Mouse (Mus musculus): ENCODE data around the gene Iqcf4. TPM values are rescaled to one million over a fixed set of nuclear protein-coding genes. Genes with fewer than 3 reads are reported as not detected.

Iqcf4 gene
- total and polyA plus RNA-seq, 3 experiments: not detected

DNA sequence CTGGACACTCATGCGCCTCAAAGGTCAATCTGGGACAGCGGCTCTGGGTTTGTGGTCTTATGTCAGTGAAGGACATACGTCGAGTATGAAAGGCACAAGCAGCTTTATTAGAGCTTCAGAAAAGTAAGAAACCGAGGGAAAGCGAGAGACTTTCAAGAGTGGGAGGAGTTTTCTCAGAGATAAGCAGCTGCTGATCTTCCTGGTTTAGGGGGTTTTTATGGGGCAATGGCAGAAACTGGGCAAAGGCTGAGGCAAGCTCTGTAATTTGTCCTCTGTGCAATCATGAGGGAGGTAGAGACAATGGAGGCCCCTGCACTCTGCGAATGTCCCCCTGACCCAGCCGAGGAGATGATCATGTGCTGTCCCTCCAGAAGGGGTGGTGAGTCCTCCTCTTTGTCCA lies 50.9 kb downstream of the Iqcf4 start:
- no peaks in the 10 kb centered on the region for H3K27me3 ChIP-seq (replicated peaks)
- in situ Hi-C loops (cut with MboI; ENCODE audit: low pct_ligation_motif_present, low pct_unique_long_range_greater_than_20kb, low sequenced_read_pairs): no loop called here
- peaks cover 0 to 3% of the 10 kb centered on the region in 2 experiments; a peak in 2 of 4 replicates for H3K4me1 ChIP-seq (ENCODE audit: control insufficient read depth in 1 of 2, insufficient read depth in 2 of 2)
- H3K4me3 ChIP-seq (replicated peaks in 1 of 3; ENCODE audit: low read depth in 2 of 3, low read length in 2 of 3, poor library complexity in 1 of 3): no peak overlapping the region
- no peaks in the 10 kb centered on the region for H3K36me3 ChIP-seq (replicated peaks in 1 of 2; ENCODE audit: control insufficient read depth in 1 of 2, insufficient read depth in 1 of 2, low read length in 1 of 2)
- DNase-seq (ENCODE audit: extremely low read depth): no peak
- H3K79me2 ChIP-seq (replicated peaks; ENCODE audit: control insufficient read depth, extremely low read depth, insufficient read depth, poor library complexity, severe bottlenecking): no peaks in the 10 kb centered on the region
- H3K9ac ChIP-seq (ENCODE audit: insufficient read depth, low read depth): no peak overlapping the region
- no peak overlapping the region for H3K4me2 ChIP-seq (ENCODE audit: insufficient read depth, low read depth, poor library complexity, severe bottlenecking)
- H3K27ac ChIP-seq (ENCODE audit: insufficient read depth, low read depth): no peak overlapping the region
- TF ChIP-seq HCFC1 (IDR thresholded peaks at IDR 0.05; ENCODE audit: low read depth, low read length): no peak
- no peak for TF ChIP-seq CHD1 (IDR thresholded peaks at IDR 0.05; ENCODE audit: low read depth, low read length)
- no peak for TF ChIP-seq ZMIZ1 (IDR thresholded peaks at IDR 0.05; ENCODE audit: low read depth, low read length)
- no peak for TF ChIP-seq CTCF (conservative IDR thresholded peaks at IDR 0.05 in 1 of 2, IDR thresholded peaks at IDR 0.05 in 1 of 2; ENCODE audit: low read depth in 2 of 2, low read length in 2 of 2)
- TF ChIP-seq ELF1 (IDR thresholded peaks at IDR 0.05; ENCODE audit: low read depth, low read length): no peak
- no peak for TF ChIP-seq MAFK (IDR thresholded peaks at IDR 0.05; ENCODE audit: insufficient replicate concordance, low read length)
- TF ChIP-seq JUND (conservative IDR thresholded peaks at IDR 0.05; ENCODE audit: low read depth, low read length): no peak
- no peak for TF ChIP-seq SIN3A (IDR thresholded peaks at IDR 0.05; ENCODE audit: low read length)
- no peak for TF ChIP-seq POLR2AphosphoS2 (IDR thresholded peaks at IDR 0.05; ENCODE audit: low read depth, low read length)
- TF ChIP-seq MYC (IDR thresholded peaks at IDR 0.05; ENCODE audit: low read depth, low read length): no peak
- TF ChIP-seq UBTF (IDR thresholded peaks at IDR 0.05; ENCODE audit: low read depth, low read length): no peak
- TF ChIP-seq MAX (IDR thresholded peaks at IDR 0.05; ENCODE audit: low read length): no peak
- TF ChIP-seq TBP (conservative IDR thresholded peaks at IDR 0.05; ENCODE audit: low read depth, low read length): no peak
- no peak for TF ChIP-seq SMC3 (IDR thresholded peaks at IDR 0.05; ENCODE audit: low read depth, low read length)
- dilution Hi-C loops (cut with MboI; ENCODE audit: extremely low pct_ligation_motif_present, extremely low pct_unique_long_range_greater_than_20kb, low sequenced_read_pairs): no loop called here
- no peaks in the 10 kb centered on the region for H3K9me3 ChIP-seq (replicated peaks; ENCODE audit: low read length)

DNA sequence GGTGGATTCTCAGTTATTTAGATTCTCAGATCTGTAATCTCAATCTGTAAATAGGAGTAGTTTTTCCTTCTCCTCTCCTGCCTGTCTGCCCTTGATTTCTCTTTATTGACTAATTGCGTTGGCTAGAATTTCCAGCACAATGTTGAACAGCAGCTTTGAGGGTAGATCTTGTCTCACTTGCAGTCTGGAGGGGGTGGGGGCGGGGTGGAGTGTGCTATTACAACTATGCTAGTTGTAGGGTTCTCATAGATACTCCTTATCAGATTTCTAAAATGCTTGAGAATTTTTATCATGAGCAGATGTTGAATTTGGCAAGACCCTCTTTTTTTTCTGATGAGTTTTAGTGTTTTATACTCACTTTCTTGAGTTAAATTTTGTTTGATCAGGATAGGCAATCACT lies 51.4 kb downstream of the Iqcf4 start:
- no peak for TF ChIP-seq CTCF (conservative IDR thresholded peaks at IDR 0.05 in 1 of 2, IDR thresholded peaks at IDR 0.05 in 1 of 2; ENCODE audit: low read depth in 2 of 2, low read length in 2 of 2)
- no peak for TF ChIP-seq MAX (IDR thresholded peaks at IDR 0.05; ENCODE audit: low read length)
- TF ChIP-seq EP300 (IDR thresholded peaks at IDR 0.05; ENCODE audit: low read length): no peak
- TF ChIP-seq ZC3H11A (IDR thresholded peaks at IDR 0.05; ENCODE audit: low read depth, low read length): no peak
- no peak for TF ChIP-seq UBTF (IDR thresholded peaks at IDR 0.05; ENCODE audit: low read depth, low read length)
- TF ChIP-seq TBP (conservative IDR thresholded peaks at IDR 0.05; ENCODE audit: low read depth, low read length): no peak
- no peak for TF ChIP-seq MYC (IDR thresholded peaks at IDR 0.05; ENCODE audit: low read depth, low read length)
- no peak for TF ChIP-seq ETS1 (conservative IDR thresholded peaks at IDR 0.05; ENCODE audit: low read depth, low read length)
- no peak for DNase-seq (ENCODE audit: extremely low read depth)
- Histone ChIP-seq H3K9ac (ENCODE audit: insufficient read depth, low read depth) (no peak overlapping the region), H3K4me2 (ENCODE audit: insufficient read depth, low read depth, poor library complexity, severe bottlenecking) (no peak overlapping the region), H3K36me3 (replicated peaks in 1 of 2; ENCODE audit: control insufficient read depth in 1 of 2, insufficient read depth in 1 of 2, low read length in 1 of 2) (no peaks in the 10 kb centered on the region), H3K27ac (ENCODE audit: insufficient read depth, low read depth) (no peak overlapping the region), H3K27me3 (replicated peaks) (no peaks in the 10 kb centered on the region), H3K79me2 (replicated peaks; ENCODE audit: control insufficient read depth, extremely low read depth, insufficient read depth, poor library complexity, severe bottlenecking) (no peaks in the 10 kb centered on the region), H3K4me1 (ENCODE audit: control insufficient read depth in 1 of 2, insufficient read depth in 2 of 2) (peaks cover 0 to 3% of the 10 kb centered on the region in 2 experiments; a peak in 2 of 4 replicates), H3K9me3 (replicated peaks; ENCODE audit: low read length) (no peaks in the 10 kb centered on the region), H3K4me3 (replicated peaks in 1 of 3; ENCODE audit: low read depth in 2 of 3, low read length in 2 of 3, poor library complexity in 1 of 3) (no peak overlapping the region)
- in situ Hi-C loops (cut with MboI; ENCODE audit: low pct_ligation_motif_present, low pct_unique_long_range_greater_than_20kb, low sequenced_read_pairs) (no loop called here), dilution Hi-C loops (cut with MboI; ENCODE audit: extremely low pct_ligation_motif_present, extremely low pct_unique_long_range_greater_than_20kb, low sequenced_read_pairs) (no loop called here)

Other genes with a start within 250 kb of the Iqcf4 start
- gene Dusp7, start 202.4 kb downstream of the Iqcf4 start, total RNA-seq (2012; rRNA removed): 8.0 and 10.0 TPM in 2 replicates
- 4.9 and 6.2 TPM in 2 replicates for gene Dusp7, start 202.4 kb downstream of the Iqcf4 start, total RNA-seq (2014; rRNA removed)
- 8.2 and 11.4 TPM in 2 replicates for gene Dusp7, start 202.4 kb downstream of the Iqcf4 start, polyA plus RNA-seq (2012; ENCODE audit: insufficient read length, low read depth)
- 1,844 and 1,867 TPM in 2 replicates for gene Rpl29, start 141.5 kb downstream of the Iqcf4 start, total RNA-seq (2012; rRNA removed)
- gene Rpl29, start 141.5 kb downstream of the Iqcf4 start, total RNA-seq (2014; rRNA removed): 1,058 and 1,082 TPM in 2 replicates
- gene Rpl29, start 141.5 kb downstream of the Iqcf4 start, polyA plus RNA-seq (2012; ENCODE audit: insufficient read length, low read depth): 1,042 and 1,257 TPM in 2 replicates
- gene Acy1, start 132.7 kb downstream of the Iqcf4 start, total RNA-seq (2012; rRNA removed): 76.9 and 77.6 TPM in 2 replicates
- 51.9 and 55.6 TPM in 2 replicates for gene Acy1, start 132.7 kb downstream of the Iqcf4 start, total RNA-seq (2014; rRNA removed)
- 103 and 106 TPM in 2 replicates for gene Acy1, start 132.7 kb downstream of the Iqcf4 start, polyA plus RNA-seq (2012; ENCODE audit: insufficient read length, low read depth)
- 3.9 and 5.3 TPM in 2 replicates for gene Abhd14b, start 123.5 kb downstream of the Iqcf4 start, total RNA-seq (2012; rRNA removed)
- gene Abhd14b, start 123.5 kb downstream of the Iqcf4 start, total RNA-seq (2014; rRNA removed): 2.9 and 3.6 TPM in 2 replicates
- 4.4 and 5.4 TPM in 2 replicates for gene Abhd14b, start 123.5 kb downstream of the Iqcf4 start, polyA plus RNA-seq (2012; ENCODE audit: insufficient read length, low read depth)
- 20.4 and 20.6 TPM in 2 replicates for gene Abhd14a, start 123.3 kb downstream of the Iqcf4 start, total RNA-seq (2012; rRNA removed)
- gene Abhd14a, start 123.3 kb downstream of the Iqcf4 start, total RNA-seq (2014; rRNA removed): 15.6 and 18.2 TPM in 2 replicates
- gene Abhd14a, start 123.3 kb downstream of the Iqcf4 start, polyA plus RNA-seq (2012; ENCODE audit: insufficient read length, low read depth): 23.3 and 26.6 TPM in 2 replicates
- 41.3 and 44.1 TPM in 2 replicates for gene Pcbp4, start 117.7 kb downstream of the Iqcf4 start, total RNA-seq (2012; rRNA removed)
- gene Pcbp4, start 117.7 kb downstream of the Iqcf4 start, total RNA-seq (2014; rRNA removed): 34.5 and 44.0 TPM in 2 replicates
- gene Pcbp4, start 117.7 kb downstream of the Iqcf4 start, polyA plus RNA-seq (2012; ENCODE audit: insufficient read length, low read depth): 51.9 and 54.2 TPM in 2 replicates
- 0.04 TPM in 1 of 2 replicates, not detected in the other for gene Gpr62, start 105.1 kb downstream of the Iqcf4 start, total RNA-seq (2012; rRNA removed)
- not detected in 2 replicates for gene Gpr62, start 105.1 kb downstream of the Iqcf4 start, total RNA-seq (2014; rRNA removed)
- 0.11 and 0.20 TPM in 2 replicates for gene Gpr62, start 105.1 kb downstream of the Iqcf4 start, polyA plus RNA-seq (2012; ENCODE audit: insufficient read length, low read depth)
- gene Rrp9, start 95.0 kb downstream of the Iqcf4 start, total RNA-seq (2012; rRNA removed): 120 and 167 TPM in 2 replicates
- 130 and 137 TPM in 2 replicates for gene Rrp9, start 95.0 kb downstream of the Iqcf4 start, total RNA-seq (2014; rRNA removed)
- 326 and 339 TPM in 2 replicates for gene Rrp9, start 95.0 kb downstream of the Iqcf4 start, polyA plus RNA-seq (2012; ENCODE audit: insufficient read length, low read depth)
- gene Parp3, start 94.0 kb downstream of the Iqcf4 start, total RNA-seq (2012; rRNA removed): 12.3 and 12.9 TPM in 2 replicates
- gene Parp3, start 94.0 kb downstream of the Iqcf4 start, total RNA-seq (2014; rRNA removed): 10.3 and 11.1 TPM in 2 replicates
- gene Parp3, start 94.0 kb downstream of the Iqcf4 start, polyA plus RNA-seq (2012; ENCODE audit: insufficient read length, low read depth): 24.6 and 36.6 TPM in 2 replicates
- gene Iqcf1, start 71.0 kb downstream of the Iqcf4 start, total RNA-seq (2012; rRNA removed): not detected in 2 replicates
- not detected in 2 replicates for gene Iqcf1, start 71.0 kb downstream of the Iqcf4 start, total RNA-seq (2014; rRNA removed)
- gene Iqcf1, start 71.0 kb downstream of the Iqcf4 start, polyA plus RNA-seq (2012; ENCODE audit: insufficient read length, low read depth): not detected in 2 replicates
- 0.72 TPM in 1 of 2 replicates, not detected in the other for gene Iqcf5, start 56.4 kb downstream of the Iqcf4 start, total RNA-seq (2012; rRNA removed)
- 0.77 TPM in 1 of 2 replicates, not detected in the other for gene Iqcf5, start 56.4 kb downstream of the Iqcf4 start, total RNA-seq (2014; rRNA removed)
- gene Iqcf5, start 56.4 kb downstream of the Iqcf4 start, polyA plus RNA-seq (2012; ENCODE audit: insufficient read length, low read depth): 1.8 and 2.9 TPM in 2 replicates
- gene Iqcf3, start 9.4 kb downstream of the Iqcf4 start, total RNA-seq (2012; rRNA removed): not detected in 2 replicates
- gene Iqcf3, start 9.4 kb downstream of the Iqcf4 start, total RNA-seq (2014; rRNA removed): not detected in 2 replicates
- gene Iqcf3, start 9.4 kb downstream of the Iqcf4 start, polyA plus RNA-seq (2012; ENCODE audit: insufficient read length, low read depth): not detected in 2 replicates
- gene Iqcf6, start 55.6 kb upstream of the Iqcf4 start, total RNA-seq (2012; rRNA removed): not detected in 2 replicates
- gene Iqcf6, start 55.6 kb upstream of the Iqcf4 start, total RNA-seq (2014; rRNA removed): not detected in 2 replicates
- gene Iqcf6, start 55.6 kb upstream of the Iqcf4 start, polyA plus RNA-seq (2012; ENCODE audit: insufficient read length, low read depth): not detected in 2 replicates
- not detected in 2 replicates for gene Grm2, start 85.1 kb upstream of the Iqcf4 start, total RNA-seq (2012; rRNA removed)
- not detected in 2 replicates for gene Grm2, start 85.1 kb upstream of the Iqcf4 start, total RNA-seq (2014; rRNA removed)
- not detected in 2 replicates for gene Grm2, start 85.1 kb upstream of the Iqcf4 start, polyA plus RNA-seq (2012; ENCODE audit: insufficient read length, low read depth)
- gene Tex264, start 114.9 kb upstream of the Iqcf4 start, total RNA-seq (2012; rRNA removed): 33.6 and 45.3 TPM in 2 replicates
- gene Tex264, start 114.9 kb upstream of the Iqcf4 start, total RNA-seq (2014; rRNA removed): 30.9 and 34.3 TPM in 2 replicates
- gene Tex264, start 114.9 kb upstream of the Iqcf4 start, polyA plus RNA-seq (2012; ENCODE audit: insufficient read length, low read depth): 45.2 and 54.8 TPM in 2 replicates
- gene Rad54l2, start 218.2 kb upstream of the Iqcf4 start, total RNA-seq (2012; rRNA removed): 11.5 and 11.6 TPM in 2 replicates
- 7.1 and 7.2 TPM in 2 replicates for gene Rad54l2, start 218.2 kb upstream of the Iqcf4 start, total RNA-seq (2014; rRNA removed)
- gene Rad54l2, start 218.2 kb upstream of the Iqcf4 start, polyA plus RNA-seq (2012; ENCODE audit: insufficient read length, low read depth): 13.3 and 16.5 TPM in 2 replicates